Mouse (Mus musculus) stomach, embryonic 16.5 days (tissue): Measurements from ENCODE around the gene Gm29609. TPM values are rescaled to one million over a fixed set of nuclear protein-coding genes. Genes with fewer than 3 reads are reported as not detected.
A peak's percentile ranks its signal among the peaks of the same experiment; 100 is the strongest.

Experiments used
- ATAC-seq: fragments of 200-750 bp; cut with Nextera tagmentation; 2 replicates; pipeline ENCODE4 v1.8.0; 2017; ENCODE audit warnings: moderate number of reproducible peaks, moderate TSS enrichment; ENCODE audit not compliant: insufficient read depth, low FRiP score
- H3K27ac ChIP-seq: fragments of 300-500 bp; sonication (generic); 2 replicates; pipeline ENCODE4 v1.5.1; 2014; ENCODE audit warnings: low read length
- H3K27me3 ChIP-seq: fragments of 300-500 bp; sonication (generic); 2 replicates; pipeline ENCODE4 v1.6.1; 2014; ENCODE audit warnings: low read length, control low read depth, mixed read lengths; ENCODE audit not compliant: control insufficient read depth, insufficient read depth
- H3K36me3 ChIP-seq: fragments of 300-500 bp; sonication (generic); 2 replicates; pipeline ENCODE4 v1.6.1; 2014; ENCODE audit warnings: low read length; ENCODE audit not compliant: control insufficient read depth, insufficient read depth
- H3K4me1 ChIP-seq: fragments of 300-500 bp; sonication (generic); 2 replicates; pipeline ENCODE4 v1.6.1; 2014; ENCODE audit warnings: low read length, control low read depth, mixed read lengths; ENCODE audit not compliant: control insufficient read depth, insufficient read depth
- H3K4me2 ChIP-seq: fragments of 300-500 bp; sonication (generic); 2 replicates; pipeline ENCODE4 v1.6.1; 2014; ENCODE audit warnings: low read depth, low read length, mixed read lengths
- H3K4me3 ChIP-seq: fragments of 300-500 bp; sonication (generic); replicated peaks from 2 replicates; pipeline ENCODE4 v1.5.1; 2014; ENCODE audit warnings: mild to moderate bottlenecking, low read length
- H3K9ac ChIP-seq: fragments of 300-500 bp; sonication (generic); 2 replicates; pipeline ENCODE4 v1.6.1; 2014; ENCODE audit warnings: low read length
- H3K9me3 ChIP-seq: fragments of 300-500 bp; sonication (generic); replicated peaks from 2 replicates; pipeline ENCODE4 v1.6.1; 2016; ENCODE audit warnings: low read length, control low read depth; ENCODE audit not compliant: control insufficient read depth
- whole genome bisulfite sequencing: fragments of 180-500 bp; shearing (Covaris S2); extraction: QIAGEN DNeasy Blood & Tissue Kit; methylation state at CpG from one replicate; pipeline ENCODE4 v1.1.7; 2014; 5-methylcytosine and 5-hydroxymethylcytosine counted together
- polyA plus RNA-seq: library from polyadenylated mRNA; unstranded; fragments of >200 nt; fragmentation: Nextera tagmentation; extraction: Ambion mirVana; gene quantifications from 2 replicates; pipeline ENCODE4 v1.2.1, GENCODE M21; 2015

Gm29609 gene
- polyA plus RNA-seq, 1 experiment from 2014 or later = 1.2 TPM

- no peaks in the 10 kb centered on the region for H3K4me1 ChIP-seq
- no peaks in the 10 kb centered on the region for H3K27me3 ChIP-seq
- H3K4me3 ChIP-seq = no peak overlapping the region
- WGBS = 93% methylated on average over 1 of the region's 1 CpGs
- H3K9me3 ChIP-seq = no peaks in the 10 kb centered on the region
- peaks cover 26% of the 10 kb centered on the region for H3K36me3 ChIP-seq
- H3K4me2 ChIP-seq = no peak overlapping the region
- no peak overlapping the region for H3K27ac ChIP-seq
- ATAC-seq = no peak
- no peak overlapping the region for H3K9ac ChIP-seq
These were observed 14.8 kb downstream of the Gm29609 start for GRCm38 (mm10) chr5:31164878-31165277.

GRCm38 (mm10) chr5:31162462-31162861 lies 17.2 kb downstream of the Gm29609 start:
- no peak overlapping the region for H3K27ac ChIP-seq
- no peak for ATAC-seq
- no peak overlapping the region for H3K4me2 ChIP-seq
- H3K36me3 ChIP-seq = peaks cover 20% of the 10 kb centered on the region; the same call in 1 of the 2 replicates
- no peaks in the 10 kb centered on the region for H3K27me3 ChIP-seq
- H3K4me1 ChIP-seq = no peaks in the 10 kb centered on the region
- H3K4me3 ChIP-seq = no peak overlapping the region
- no peak overlapping the region for H3K9ac ChIP-seq
- no peaks in the 10 kb centered on the region for H3K9me3 ChIP-seq

GRCm38 (mm10) chr5:31154152-31154553 lies 25.6 kb downstream of the Gm29609 start, which contains the start of gene Mpv17:
Gene Mpv17, minus strand, starts transcription at chr5:31154251.
- Histone ChIP-seq H3K36me3 (0 out of 2 replicates have a peak, but pooled peaks cover 9% of the 10 kb centered on the region), H3K27ac (peak within 1 kb of the TSS; percentile 76), H3K4me3 (peak within 1 kb of the TSS; percentile 75), H3K4me2 (peak within 1 kb of the TSS; percentile 95), H3K4me1 (peaks cover 6% of the 10 kb centered on the region), H3K9ac (peak within 1 kb of the TSS; percentile 79), H3K27me3 (no peaks in the 10 kb centered on the region), H3K9me3 (no peaks in the 10 kb centered on the region)
- peak; percentile 95 for ATAC-seq
- WGBS = under 1% methylated on average over 19 of the region's 19 CpGs

GRCm38 (mm10) chr5:31153516-31154151 lies 26.1 kb downstream of the Gm29609 start:
- Histone ChIP-seq H3K4me2 (peak overlapping the region; percentile 95), H3K27me3 (no peaks in the 10 kb centered on the region), H3K4me3 (peak overlapping the region; percentile 75), H3K27ac (peak overlapping the region; percentile 76), H3K9me3 (no peaks in the 10 kb centered on the region), H3K9ac (peak overlapping the region; percentile 79), H3K4me1 (peaks cover 6% of the 10 kb centered on the region), H3K36me3 (0 out of 2 replicates have a peak, but pooled peaks cover 9% of the 10 kb centered on the region)
- ATAC-seq = peak; percentile 1; the same call in 1 of the 2 replicates
- WGBS = 26% methylated on average over 6 of the region's 6 CpGs

- peaks cover 6% of the 10 kb centered on the region for H3K4me1 ChIP-seq
- H3K9ac ChIP-seq = no peak overlapping the region
- no peak overlapping the region for H3K27ac ChIP-seq
- H3K4me3 ChIP-seq = no peak overlapping the region
- WGBS = 83% methylated on average over 3 of the region's 3 CpGs
- H3K4me2 ChIP-seq = no peak overlapping the region
- H3K36me3 ChIP-seq = no peaks in the 10 kb centered on the region
- H3K27me3 ChIP-seq = no peaks in the 10 kb centered on the region
- H3K9me3 ChIP-seq = no peaks in the 10 kb centered on the region
- no peak; the same call in 1 of the 2 replicates for ATAC-seq
These were observed 28.0 kb downstream of the Gm29609 start for GRCm38 (mm10) chr5:31151746-31152145.

- Histone ChIP-seq H3K4me2 (no peak overlapping the region), H3K9me3 (no peaks in the 10 kb centered on the region), H3K27me3 (no peaks in the 10 kb centered on the region), H3K9ac (no peak overlapping the region), H3K4me3 (no peak overlapping the region), H3K27ac (no peak overlapping the region), H3K36me3 (peaks cover 3% of the 10 kb centered on the region; the same call in 1 of the 2 replicates), H3K4me1 (peaks cover 6% of the 10 kb centered on the region)
- WGBS = 89% methylated on average over 4 of the region's 4 CpGs
- ATAC-seq = no peak
These were observed 29.9 kb downstream of the Gm29609 start for GRCm38 (mm10) chr5:31149781-31150180.

- 14% methylated on average over 9 of the region's 9 CpGs for WGBS
- no peaks in the 10 kb centered on the region for H3K4me1 ChIP-seq
- no peak for ATAC-seq
These were observed 40.7 kb downstream of the Gm29609 start for GRCm38 (mm10) chr5:31138968-31139425.

GRCm38 (mm10) chr5:31138241-31138967 lies 41.3 kb downstream of the Gm29609 start, which contains the start of gene Ucn:
Gene Ucn, minus strand, starts transcription at chr5:31138829.
- Histone ChIP-seq H3K27me3 (peaks cover 57% of the 10 kb centered on the region), H3K36me3 (peaks cover 6% of the 10 kb centered on the region; the same call in 1 of the 2 replicates), H3K4me2 (peak within 1 kb of the TSS; percentile 27), H3K4me1 (no peaks in the 10 kb centered on the region), H3K27ac (no peak within 1 kb of the TSS), H3K9ac (no peak within 1 kb of the TSS), H3K4me3 (peak within 1 kb of the TSS; percentile 10; the same call in 1 of the 2 replicates), H3K9me3 (no peaks in the 10 kb centered on the region)
- ATAC-seq = no peak
- 2% methylated on average over 52 of the region's 52 CpGs for WGBS

More at GRCm38 (mm10) chr5:31138968-31139425, 40.7 kb downstream of the Gm29609 start:
- peaks cover 57% of the 10 kb centered on the region for H3K27me3 ChIP-seq
- H3K4me2 ChIP-seq = peak overlapping the region; percentile 27
- H3K27ac ChIP-seq = no peak overlapping the region
- H3K9me3 ChIP-seq = no peaks in the 10 kb centered on the region
- H3K4me3 ChIP-seq = peak overlapping the region; percentile 10; the same call in 1 of the 2 replicates
- no peak overlapping the region for H3K9ac ChIP-seq
- H3K36me3 ChIP-seq = peaks cover 6% of the 10 kb centered on the region; the same call in 1 of the 2 replicates

GRCm38 (mm10) chr5:31137658-31138057 lies 42.1 kb downstream of the Gm29609 start:
- no peaks in the 10 kb centered on the region for H3K4me1 ChIP-seq
- peaks cover 57% of the 10 kb centered on the region for H3K27me3 ChIP-seq
- no peak overlapping the region for H3K4me3 ChIP-seq
- ATAC-seq = no peak; the same call in 1 of the 2 replicates
- under 1% methylated on average over 13 of the region's 13 CpGs for WGBS
- H3K27ac ChIP-seq = no peak overlapping the region
- no peaks in the 10 kb centered on the region for H3K9me3 ChIP-seq
- H3K9ac ChIP-seq = no peak overlapping the region
- H3K4me2 ChIP-seq = no peak overlapping the region
- H3K36me3 ChIP-seq = 0 out of 2 replicates have a peak, but pooled peaks cover 6% of the 10 kb centered on the region
